Mouse (Mus musculus) testis, adult 2 months (tissue): ENCODE data around the gene Nme4.

Experiments
- CTCF ChIP-seq: fragments of 200-500 bp; IDR thresholded peaks from 2 replicates; pipeline ENCODE4 v1.5.1; 2012; ENCODE audit warnings: low read depth, mild to moderate bottlenecking, inconsistent platforms, low read length, moderate library complexity; ENCODE audit not compliant: control insufficient read depth, insufficient read depth, insufficient replicate concordance
- POLR2A ChIP-seq: fragments of 200-500 bp; IDR thresholded peaks from 2 replicates; pipeline ENCODE4 v1.6.1; 2012; ENCODE audit warnings: low read depth, mild to moderate bottlenecking, inconsistent platforms, low read length, moderate library complexity; ENCODE audit not compliant: control insufficient read depth

GRCm38 (mm10) chr17:26138239-26138836 is 42.9 kb upstream of the Nme4 start, which contains the start of gene Axin1:
- TF ChIP-seq CTCF = 0 out of 2 replicates have a peak, but pooled peaks have one; percentile 9
- peak; percentile 66 for TF ChIP-seq POLR2A
